Mouse (Mus musculus): ENCODE data around the gene Rtp3. TPM values are rescaled to one million over a fixed set of nuclear protein-coding genes. Genes with fewer than 3 reads are reported as not detected.

Gene Rtp3
- polyA plus RNA-seq, 1 experiment from 2014 or later, result not detected

DNA sequence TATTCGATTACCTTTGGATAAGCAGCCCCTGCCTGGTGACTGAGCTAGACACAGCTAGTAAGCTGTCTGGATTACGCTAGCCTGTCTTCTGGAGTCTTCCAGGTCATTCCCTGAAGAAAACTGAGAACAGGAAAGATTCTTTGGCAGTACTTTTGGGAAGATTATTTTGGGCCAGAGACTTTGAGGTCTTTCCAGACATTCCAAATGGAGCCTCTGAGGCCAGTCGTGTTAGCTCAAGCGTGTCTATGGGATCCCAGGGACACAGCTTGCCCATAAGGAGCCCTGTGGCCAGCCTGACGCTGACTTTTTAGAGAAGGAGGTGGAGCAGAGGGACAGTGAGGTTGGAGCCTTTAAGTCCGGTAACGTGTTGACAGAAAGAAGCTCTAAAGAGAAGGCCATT, 54.4 kb downstream of the Rtp3 start:
- ATAC-seq (ENCODE audit: insufficient number of reproducible peaks, insufficient read depth, low FRiP score, low TSS enrichment), result no peak
- no peak overlapping the region for H3K4me2 ChIP-seq (replicated peaks)
- no peak overlapping the region for H3K4me3 ChIP-seq
- H3K4me1 ChIP-seq, result no peaks in the 10 kb centered on the region
- H3K27ac ChIP-seq, result no peak overlapping the region
- no peaks in the 10 kb centered on the region for H3K36me3 ChIP-seq
- no peaks in the 10 kb centered on the region for H3K27me3 ChIP-seq
- no peak overlapping the region for H3K9ac ChIP-seq
- no peaks in the 10 kb centered on the region for H3K9me3 ChIP-seq
- 81% methylated on average over 7 of the region's 7 CpGs for WGBS

Other genes starting within 250 kb of the Rtp3 start
- 1.9 and 2.4 TPM in 2 replicates for gene Myl3, start 248.7 kb downstream of the Rtp3 start, polyA plus RNA-seq (2016; fragmentation: Nextera tagmentation; extraction: Ambion mirVana)
- gene Pth1r, start 243.4 kb downstream of the Rtp3 start, polyA plus RNA-seq (2016; fragmentation: Nextera tagmentation; extraction: Ambion mirVana), result 115 and 117 TPM in 2 replicates
- not detected in 2 replicates for gene Prss42, start 192.4 kb downstream of the Rtp3 start, polyA plus RNA-seq (2016; fragmentation: Nextera tagmentation; extraction: Ambion mirVana)
- not detected in 2 replicates for gene Prss44, start 176.6 kb downstream of the Rtp3 start, polyA plus RNA-seq (2016; fragmentation: Nextera tagmentation; extraction: Ambion mirVana)
- not detected in 2 replicates for gene Prss43, start 163.9 kb downstream of the Rtp3 start, polyA plus RNA-seq (2016; fragmentation: Nextera tagmentation; extraction: Ambion mirVana)
- not detected in 2 replicates for gene Prss45, start 156.0 kb downstream of the Rtp3 start, polyA plus RNA-seq (2016; fragmentation: Nextera tagmentation; extraction: Ambion mirVana)
- gene Prss46, start 146.1 kb downstream of the Rtp3 start, polyA plus RNA-seq (2016; fragmentation: Nextera tagmentation; extraction: Ambion mirVana), result not detected in 2 replicates
- 0.15 and 0.50 TPM in 2 replicates for gene Prss50, start 132.6 kb downstream of the Rtp3 start, polyA plus RNA-seq (2016; fragmentation: Nextera tagmentation; extraction: Ambion mirVana)
- gene Als2cl, start 110.7 kb downstream of the Rtp3 start, polyA plus RNA-seq (2016; fragmentation: Nextera tagmentation; extraction: Ambion mirVana), result 2.1 and 2.2 TPM in 2 replicates
- gene Tmie, start 110.5 kb downstream of the Rtp3 start, polyA plus RNA-seq (2016; fragmentation: Nextera tagmentation; extraction: Ambion mirVana), result 0.96 and 1.3 TPM in 2 replicates
- not detected in 2 replicates for gene Fam240a, start 73.7 kb downstream of the Rtp3 start, polyA plus RNA-seq (2016; fragmentation: Nextera tagmentation; extraction: Ambion mirVana)
- gene Tdgf1, start 44.4 kb downstream of the Rtp3 start, polyA plus RNA-seq (2016; fragmentation: Nextera tagmentation; extraction: Ambion mirVana), result not detected in 2 replicates
- gene Lrrc2, start 39.0 kb downstream of the Rtp3 start, polyA plus RNA-seq (2016; fragmentation: Nextera tagmentation; extraction: Ambion mirVana), result 0.15 TPM in 1 of 2 replicates, not detected in the other
- 1.3 and 4.5 TPM in 2 replicates for gene Ltf, start 28.7 kb upstream of the Rtp3 start, polyA plus RNA-seq (2016; fragmentation: Nextera tagmentation; extraction: Ambion mirVana)
- 0.92 and 0.93 TPM in 2 replicates for gene Ccrl2, start 66.9 kb upstream of the Rtp3 start, polyA plus RNA-seq (2016; fragmentation: Nextera tagmentation; extraction: Ambion mirVana)
- 42.2 and 43.5 TPM in 2 replicates for gene Lrrfip2, start 127.0 kb upstream of the Rtp3 start, polyA plus RNA-seq (2016; fragmentation: Nextera tagmentation; extraction: Ambion mirVana)

Data from embryonic facial prominence, embryonic 12.5 days (tissue).